Mouse (Mus musculus): Measurements from ENCODE around the gene Gm45808.
"Not testable (repeated sequence)": the region's sequence is repeated elsewhere in the genome, so short reads cannot be mapped to it uniquely, and the experiment has no call there.

Gm45808 gene

DNA sequence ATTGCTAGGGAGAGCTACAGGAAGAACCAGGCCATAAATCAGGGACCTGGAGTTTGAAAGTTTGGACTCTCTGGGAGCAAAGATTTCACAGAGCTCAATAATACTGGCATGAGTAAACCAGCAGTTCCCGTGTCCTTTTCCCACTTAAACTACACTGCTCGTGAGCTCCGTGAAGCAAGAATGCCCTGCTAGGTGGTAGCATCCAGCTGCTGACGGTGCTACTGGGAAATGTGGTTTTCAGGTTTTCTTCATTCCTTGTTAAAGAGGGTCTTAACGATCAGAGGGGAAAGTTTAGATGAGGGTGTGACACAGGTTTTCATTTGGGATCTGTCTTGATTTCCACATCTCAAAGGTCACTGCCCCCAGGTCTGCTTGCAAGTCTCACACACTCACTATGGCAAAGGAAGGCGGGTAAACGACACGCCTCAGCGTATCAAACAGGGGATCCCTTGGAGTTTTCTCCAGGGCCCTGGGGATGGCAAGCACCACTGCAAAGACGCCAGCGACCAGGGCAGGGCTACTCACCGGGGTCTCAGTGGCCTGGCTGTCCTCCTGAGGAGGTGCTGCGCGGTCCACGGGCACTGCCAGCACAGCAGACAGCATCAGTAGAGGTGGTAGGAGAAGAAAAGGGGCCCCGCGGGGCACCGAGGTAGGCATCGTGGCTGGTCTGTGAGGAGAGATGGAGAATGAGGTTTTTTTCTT is 22.7 kb upstream of the Gm45808 start:
- no peak for DNase-seq (ENCODE audit: low read depth, low spot score)

DNA sequence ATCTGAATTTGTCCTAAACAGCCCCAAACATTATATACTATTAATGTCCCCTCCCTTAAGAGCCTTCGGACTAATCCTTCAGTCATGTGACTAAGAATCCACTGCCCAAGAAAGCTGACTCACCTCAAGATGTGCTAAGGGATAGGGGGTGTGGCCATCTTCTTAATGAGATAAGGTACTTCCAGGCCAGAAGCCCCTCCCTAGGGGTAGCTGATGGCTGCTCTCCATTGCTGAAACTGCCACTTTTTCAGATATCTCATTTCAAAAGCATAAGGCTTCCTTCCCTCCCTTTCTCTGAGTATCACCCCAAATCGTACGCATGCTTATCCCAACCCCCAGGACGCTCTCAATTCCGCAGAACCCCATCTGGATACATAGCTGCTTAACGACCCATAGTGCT is 21.9 kb upstream of the Gm45808 start:
- DNase-seq (ENCODE audit: low read depth, low spot score): no peak

DNA sequence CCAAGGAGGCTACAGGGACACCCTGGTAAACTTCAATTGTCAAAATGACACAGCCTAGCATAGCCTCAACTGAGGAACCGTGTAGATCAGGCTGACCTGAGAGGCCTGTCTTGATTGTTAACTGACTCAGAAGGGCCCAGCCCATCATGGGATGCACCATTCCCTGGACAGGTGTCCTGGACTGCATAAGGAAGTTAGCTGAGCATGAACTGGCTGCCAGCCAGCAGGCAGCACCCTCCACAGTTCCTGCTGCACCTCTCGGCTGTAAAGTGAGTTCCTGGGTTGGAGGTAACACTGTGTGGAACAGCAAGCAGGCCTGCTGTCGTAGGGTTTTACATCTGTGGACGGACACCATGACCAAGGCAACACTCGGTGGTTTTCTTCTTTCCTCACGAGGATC is 21.0 kb upstream of the Gm45808 start:
- no peak for DNase-seq (ENCODE audit: low read depth, low spot score)

DNA sequence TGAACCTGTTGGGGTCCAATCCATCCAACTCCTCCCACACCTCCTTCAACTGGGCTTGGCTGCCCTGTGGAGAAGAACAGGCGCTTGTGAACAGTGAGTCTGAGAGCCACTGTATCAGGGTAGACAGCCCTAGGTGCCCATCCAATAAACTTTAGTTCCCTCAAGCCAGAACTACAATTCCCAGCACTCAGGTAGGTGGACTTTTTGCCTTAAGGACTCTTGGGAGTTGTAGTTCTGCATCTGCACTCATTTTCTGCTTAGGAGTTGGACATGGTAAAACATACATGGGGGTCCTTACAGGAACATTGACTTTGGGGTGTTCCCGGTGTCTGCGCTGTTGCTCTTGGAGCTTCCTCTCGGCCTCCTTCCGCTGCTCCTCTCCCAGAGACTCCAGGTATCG is 11.8 kb upstream of the Gm45808 start:
- DNase-seq (ENCODE audit: low read depth, low spot score): no peak

DNA sequence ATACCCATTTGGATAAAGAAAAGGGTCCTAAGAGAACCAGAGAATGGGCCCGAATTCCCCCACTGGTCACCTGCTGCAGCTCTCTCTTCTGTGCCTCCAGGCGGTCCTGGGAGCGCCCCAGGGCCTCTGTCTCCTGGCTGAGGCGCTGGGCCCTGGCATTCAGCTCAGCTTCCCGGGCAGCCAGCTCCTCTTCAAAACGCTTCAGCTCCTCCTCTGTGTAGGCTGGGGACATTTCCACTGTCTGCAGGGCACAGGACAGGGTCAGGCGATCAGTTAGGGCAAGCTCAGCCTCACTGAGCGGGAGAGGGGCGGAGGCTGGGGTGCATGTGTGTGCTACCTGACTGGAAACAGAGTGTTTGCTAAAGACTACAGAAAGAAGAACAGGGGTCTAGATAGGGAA is 7.9 kb upstream of the Gm45808 start:
- DNase-seq (ENCODE audit: low read depth, low spot score): no peak

DNA sequence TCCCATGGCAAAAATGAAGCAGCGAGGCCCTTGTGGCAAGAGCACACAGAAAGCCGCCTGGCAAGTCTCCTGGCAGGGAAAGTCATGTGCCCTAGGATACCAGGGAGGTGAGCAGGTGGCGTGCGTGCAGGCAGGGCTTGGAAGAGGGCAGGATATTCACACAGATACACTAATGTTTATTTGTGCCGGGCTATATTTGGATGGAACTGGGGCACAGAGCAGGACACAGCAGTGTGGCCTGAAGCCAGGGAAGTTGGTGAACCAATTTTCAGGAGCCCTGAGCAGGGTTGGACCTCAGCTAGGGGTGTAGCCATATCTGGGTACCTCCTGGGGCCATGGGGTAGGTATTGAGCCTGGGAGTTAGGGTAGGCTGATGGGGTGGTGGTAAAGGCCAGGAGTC is 6.3 kb upstream of the Gm45808 start:
- no peak for DNase-seq (ENCODE audit: low read depth, low spot score)

DNA sequence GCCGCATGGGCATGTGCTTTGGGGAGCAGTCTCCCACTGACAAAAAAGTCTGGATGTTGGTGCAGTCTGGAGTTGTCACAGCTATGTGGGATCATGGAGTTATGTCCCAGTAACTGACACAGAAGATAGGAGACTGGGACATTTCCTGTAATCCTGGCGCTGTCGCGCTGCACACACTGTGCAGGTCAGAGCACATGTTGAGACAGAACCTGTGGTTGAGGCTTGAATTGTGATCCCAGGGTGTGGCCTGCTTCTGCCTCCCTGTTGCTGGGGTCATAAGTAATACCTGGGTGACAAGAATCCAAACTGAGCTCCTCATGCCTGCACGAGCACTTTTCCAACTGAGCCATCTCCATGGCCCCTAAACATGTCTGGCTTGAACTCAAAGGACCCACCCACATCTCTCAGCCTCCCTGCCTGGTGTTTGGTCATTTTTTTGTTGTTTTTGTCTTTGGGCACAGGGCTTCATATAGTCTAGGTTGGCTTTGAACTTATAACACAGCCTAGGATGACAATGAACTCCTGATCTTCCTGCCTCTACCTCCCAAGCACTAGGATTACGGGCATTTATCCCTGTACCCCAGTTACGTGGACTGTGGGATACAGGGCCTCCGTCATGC is 5.7 kb upstream of the Gm45808 start:
- DNase-seq (ENCODE audit: low read depth, low spot score): no peak

DNA sequence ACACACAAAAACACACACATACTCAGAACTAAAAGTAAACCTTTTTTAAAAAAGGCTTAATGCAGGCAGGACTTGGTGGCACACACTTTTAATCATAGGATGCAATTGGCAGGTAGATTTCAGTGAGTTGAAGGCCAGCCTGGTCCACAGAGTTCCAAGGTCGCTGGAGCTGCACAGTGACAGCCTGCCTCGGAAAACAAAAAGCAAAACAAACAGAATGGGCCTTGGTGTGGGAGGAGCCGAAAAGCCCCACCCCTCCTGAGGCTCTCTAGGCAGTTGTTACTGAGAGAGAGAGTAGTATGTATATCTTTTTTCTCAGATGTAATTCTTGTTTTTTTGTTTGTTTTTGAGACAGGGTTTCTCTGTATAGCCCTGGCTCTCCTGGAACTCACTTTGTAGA is 4.7 kb upstream of the Gm45808 start:
- no peak for DNase-seq (ENCODE audit: low read depth, low spot score)

DNA sequence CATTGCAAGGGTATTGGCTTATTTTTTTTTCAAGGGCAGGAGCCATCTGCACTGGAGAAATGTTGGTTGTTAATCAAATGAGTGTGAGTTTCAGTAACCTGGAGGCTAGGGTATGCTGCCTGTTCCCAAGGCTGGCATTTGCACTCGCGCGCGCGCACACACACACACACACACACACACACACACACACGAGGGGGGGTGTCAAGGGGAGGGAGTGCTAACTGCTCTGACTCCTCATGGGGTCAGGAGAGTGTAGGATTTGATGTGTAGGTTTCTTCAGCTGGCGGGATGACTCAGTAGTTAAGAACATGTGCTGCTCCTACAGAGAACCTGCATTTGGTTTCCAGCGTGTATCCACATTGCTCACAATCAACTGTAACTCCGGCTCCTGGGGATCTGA is 4.2 kb upstream of the Gm45808 start:
- no peak for DNase-seq (ENCODE audit: low read depth, low spot score)

DNA sequence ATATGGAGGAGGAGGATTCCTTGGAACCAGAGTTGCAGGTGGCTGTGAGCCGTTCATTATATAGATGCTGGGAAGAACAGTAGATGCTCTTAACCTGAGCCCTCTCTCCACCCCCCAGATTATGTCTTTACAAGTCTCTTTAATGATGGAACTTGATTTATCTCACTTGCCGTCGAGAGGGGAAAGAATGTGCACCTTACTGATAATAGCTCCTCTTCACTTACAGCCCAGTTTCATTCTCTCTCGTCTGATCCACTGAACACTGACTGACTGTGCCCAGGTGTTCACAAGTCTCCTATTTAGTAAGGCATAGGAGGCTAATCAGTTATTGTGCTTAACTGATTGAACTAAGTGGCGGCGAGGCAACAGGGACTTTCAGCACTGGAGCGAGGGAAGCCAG is 3.0 kb upstream of the Gm45808 start:
- no peak for DNase-seq (ENCODE audit: low read depth, low spot score)

DNA sequence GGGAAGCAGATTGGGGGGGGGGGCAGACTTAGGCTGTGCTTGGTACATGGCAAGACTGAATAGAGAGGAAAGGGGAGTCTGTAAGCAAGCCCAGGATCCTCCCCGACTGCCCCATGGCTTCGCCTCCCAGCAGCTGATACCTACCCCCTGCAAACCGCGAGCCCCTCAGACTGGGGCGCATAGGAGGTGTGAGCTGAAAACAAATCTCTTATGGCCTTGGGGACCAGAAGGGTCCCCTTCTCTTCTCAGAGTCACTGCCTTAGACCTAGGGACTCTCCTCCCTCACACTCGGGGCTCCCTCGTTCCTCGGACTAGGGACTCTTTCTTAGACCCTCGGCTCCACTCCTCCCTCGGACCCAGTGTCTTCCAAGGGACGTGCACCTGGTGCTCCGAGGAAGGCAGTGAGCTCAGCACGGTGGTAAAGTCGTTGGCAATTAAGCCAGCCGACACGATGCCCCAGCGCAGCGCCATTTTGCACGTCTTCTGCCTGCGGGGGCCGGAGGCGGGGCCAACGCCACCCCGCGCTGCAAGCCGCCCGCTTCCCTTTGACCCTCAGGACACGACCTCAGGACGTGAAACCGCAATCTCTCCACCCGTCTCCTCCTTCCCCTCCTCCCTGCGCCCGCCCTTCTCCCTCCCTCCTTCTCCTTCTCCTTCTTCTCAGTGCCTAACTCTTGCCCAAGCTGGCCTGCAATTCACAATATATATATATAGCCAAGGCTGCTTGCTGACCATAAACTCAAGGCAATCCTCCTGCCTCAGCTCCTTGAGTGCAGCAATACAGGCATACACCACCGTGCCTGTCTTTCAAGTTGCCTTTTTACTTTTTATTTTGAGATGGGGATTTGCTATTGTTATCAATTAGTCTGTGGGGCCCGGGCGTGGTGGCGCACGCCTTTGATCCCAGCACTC is 1.9 kb upstream of the Gm45808 start, which contains the start of gene Dhdh:
Gene Dhdh (minus strand): TSS at position 513 of the 912 bp plus-strand sequence.
- peak; percentile 64 for DNase-seq (ENCODE audit: low read depth, low spot score)

DNA sequence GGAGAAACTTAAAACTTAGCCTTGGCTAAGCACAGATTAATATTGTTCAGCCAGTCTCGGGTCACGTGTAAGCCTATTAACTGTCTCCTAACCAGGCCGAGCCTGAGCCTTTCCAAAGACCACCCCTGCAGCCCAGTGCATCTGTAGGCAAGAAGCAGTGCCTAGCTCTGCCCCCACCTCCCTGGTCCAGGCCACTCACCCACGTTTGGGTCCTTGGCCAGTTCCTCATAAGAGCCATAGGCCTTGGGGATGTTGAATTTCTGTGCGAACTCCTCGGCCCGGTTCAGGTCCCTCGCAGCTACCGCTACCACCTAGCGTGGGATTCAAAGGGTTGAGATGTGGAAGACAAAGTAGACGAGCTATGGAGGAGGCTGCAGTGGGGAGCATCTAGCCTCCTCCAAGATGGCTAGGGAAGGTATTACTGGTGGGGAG is 1.3 kb upstream of the Gm45808 start:
- DNase-seq (ENCODE audit: low read depth, low spot score): no peak

DNA sequence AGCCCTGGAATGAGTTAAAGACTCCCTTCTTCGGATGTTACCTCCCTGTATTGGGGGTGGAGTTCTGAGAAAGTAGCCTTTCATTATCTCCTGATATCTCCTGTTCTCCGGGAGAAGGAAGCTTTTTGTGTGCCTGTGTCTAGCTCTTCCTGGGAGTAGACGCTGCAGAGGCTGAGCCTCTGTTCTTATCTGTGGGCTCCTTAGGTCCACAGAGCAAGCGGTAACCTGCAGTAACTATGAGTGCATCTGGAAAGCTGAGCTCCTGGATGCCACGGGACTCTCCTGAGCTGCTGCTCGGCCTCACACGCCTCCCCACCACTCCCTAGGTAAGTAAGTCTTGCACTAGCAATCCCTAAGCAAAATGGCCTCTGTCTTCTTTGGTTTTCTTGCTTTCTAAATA is 453 bp downstream of the Gm45808 start:
- DNase-seq (ENCODE audit: low read depth, low spot score): no peak

DNA sequence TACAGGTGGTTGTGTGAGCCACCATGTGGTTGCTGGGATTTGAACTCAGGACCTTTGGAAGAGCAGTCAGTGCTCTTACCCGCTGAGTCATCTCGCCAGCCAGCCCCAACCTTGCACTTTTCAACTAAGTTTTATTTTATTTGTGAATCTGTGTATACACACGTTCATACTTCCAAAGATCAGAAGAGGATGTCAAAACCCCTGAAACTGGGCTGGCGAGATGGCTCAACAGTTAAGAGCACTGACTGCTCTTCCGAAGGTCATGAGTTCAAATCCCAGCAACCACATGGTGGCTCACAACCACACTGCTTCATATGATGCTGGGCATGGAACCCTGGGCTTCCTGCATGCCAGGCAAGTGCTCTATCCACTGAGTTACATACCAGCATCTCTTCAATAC is 1.6 kb downstream of the Gm45808 start:
- DNase-seq (ENCODE audit: low read depth, low spot score): not testable (repeated sequence)

DNA sequence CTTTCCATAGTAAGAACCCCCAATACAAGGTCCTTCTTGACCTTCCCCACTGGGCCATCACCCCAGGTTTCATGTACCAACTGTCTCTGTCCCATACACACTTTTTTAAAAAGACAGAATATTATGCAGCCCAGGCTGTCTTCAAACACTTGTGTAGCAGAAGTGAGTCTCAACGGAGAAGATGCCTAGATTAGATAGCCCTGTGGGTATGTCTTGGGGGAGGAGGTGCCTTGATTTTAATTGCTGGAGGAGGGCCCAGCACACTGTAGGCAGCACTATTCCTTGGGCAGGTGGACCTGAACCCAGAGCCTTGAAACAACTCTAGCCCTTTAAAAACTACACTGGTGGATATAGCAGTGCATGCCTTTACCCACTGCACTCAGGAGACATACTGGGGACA is 4.4 kb downstream of the Gm45808 start:
- no peak for DNase-seq (ENCODE audit: low read depth, low spot score)

DNA sequence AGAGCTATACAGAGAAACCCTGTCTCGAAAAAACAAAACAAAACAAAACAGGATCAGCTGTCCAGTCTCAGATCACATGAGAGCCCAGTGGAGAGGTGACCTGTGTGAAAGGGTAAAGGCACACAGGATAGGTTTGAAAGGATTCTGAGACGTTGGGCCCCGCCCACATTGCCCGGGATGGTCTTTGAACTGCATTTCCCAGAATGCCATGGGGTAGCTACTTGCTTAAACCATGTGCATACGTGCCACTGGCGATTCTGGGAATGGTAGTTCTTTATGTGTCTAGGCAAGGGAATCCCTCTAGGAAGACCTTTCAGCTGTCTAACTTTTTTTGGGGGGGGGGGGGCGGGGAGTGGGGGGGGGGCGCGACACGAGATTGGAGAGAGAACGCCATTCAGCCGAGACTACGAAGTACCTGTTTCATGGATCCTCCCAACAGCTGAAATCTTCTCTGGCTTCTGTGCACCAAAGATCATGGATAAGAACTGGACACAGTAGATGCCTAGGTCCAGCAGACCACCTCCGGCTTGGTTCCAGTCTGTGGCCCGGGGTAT is 5.2 kb downstream of the Gm45808 start, which contains the start of gene Tulp2:
Gene Tulp2 (plus strand): TSS at position 504 of the 554 bp plus-strand sequence.
- DNase-seq (ENCODE audit: low read depth, low spot score): peak; percentile 90

DNA sequence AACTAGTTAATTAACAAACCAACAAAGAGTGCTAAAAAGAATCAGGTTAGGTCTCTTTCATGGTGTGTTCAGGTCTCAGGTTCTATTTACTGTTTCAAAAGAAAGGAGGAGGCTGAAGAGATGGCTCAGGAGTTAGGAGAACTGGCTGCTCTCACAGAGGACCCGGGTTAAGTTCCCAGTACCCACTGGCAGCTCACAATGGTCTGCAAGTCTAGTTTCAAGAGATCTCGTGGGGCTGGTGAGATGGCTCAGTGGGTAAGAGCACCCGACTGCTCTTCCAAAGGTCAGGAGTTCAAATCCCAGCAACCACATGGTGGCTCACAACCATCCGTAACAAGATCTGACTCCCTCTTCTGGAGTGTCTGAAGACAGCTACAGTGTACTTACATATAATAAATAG is 6.3 kb downstream of the Gm45808 start:
- not testable (repeated sequence) for DNase-seq (ENCODE audit: low read depth, low spot score)

DNA sequence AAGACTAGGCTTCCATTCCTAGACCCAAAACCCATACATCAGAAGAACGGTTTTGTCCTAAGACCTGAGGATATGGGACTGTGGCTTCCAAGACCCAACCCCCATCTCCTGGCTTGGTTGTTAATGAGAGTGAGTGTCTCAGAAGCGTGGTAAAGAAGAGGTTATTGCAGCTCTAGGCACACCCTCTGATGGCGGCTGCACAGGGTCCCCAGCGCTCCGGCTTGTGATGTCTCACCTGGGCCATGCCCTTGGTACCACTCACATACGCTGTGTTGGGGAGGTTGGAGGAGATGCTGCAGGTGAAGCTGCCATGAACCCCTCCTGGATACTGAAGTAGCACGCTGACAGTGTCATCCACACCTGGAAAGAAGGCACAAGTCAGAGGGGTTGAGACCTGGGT is 7.8 kb downstream of the Gm45808 start:
- DNase-seq (ENCODE audit: low read depth, low spot score): no peak

DNA sequence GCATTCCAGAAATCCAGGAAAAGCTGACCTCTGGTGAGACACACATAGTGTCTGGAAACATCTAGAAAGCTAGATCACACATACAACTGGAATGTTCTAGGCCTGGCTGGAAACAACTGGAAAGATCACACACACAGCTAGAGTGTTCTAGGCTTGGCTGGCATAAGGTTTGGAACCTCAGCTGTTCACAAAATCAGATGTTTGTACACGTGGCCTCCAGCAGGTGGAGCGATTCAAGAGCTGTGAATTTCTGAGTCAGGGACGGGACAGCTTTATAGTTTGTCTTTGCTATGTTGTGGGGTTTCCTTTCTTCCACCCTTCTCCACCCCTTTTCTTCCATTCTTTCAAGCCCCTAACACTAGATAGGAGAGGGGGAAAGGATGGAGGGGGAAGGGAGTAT is 9.6 kb downstream of the Gm45808 start:
- peak; percentile 77 for DNase-seq (ENCODE audit: low read depth, low spot score)

DNA sequence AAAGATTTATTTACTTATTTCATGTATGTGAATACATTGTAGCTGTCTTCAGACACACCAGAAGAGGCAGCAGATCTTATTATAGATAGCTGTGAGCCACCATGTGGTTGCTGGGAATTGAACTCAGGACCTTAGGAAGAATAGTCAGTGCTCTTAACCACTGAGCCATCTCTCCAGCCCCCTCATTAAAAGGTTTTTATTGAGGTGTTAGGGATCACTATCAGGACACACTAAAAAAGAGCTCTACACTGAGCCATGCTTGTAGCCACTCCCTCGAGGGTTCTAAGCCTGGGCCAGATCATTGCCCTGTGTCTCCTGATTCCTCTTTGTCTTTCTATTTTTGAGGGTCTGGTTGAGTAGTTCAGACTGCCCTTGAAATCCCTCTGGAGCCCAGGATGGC is 10.2 kb downstream of the Gm45808 start:
- DNase-seq (ENCODE audit: low read depth, low spot score): no peak

DNA sequence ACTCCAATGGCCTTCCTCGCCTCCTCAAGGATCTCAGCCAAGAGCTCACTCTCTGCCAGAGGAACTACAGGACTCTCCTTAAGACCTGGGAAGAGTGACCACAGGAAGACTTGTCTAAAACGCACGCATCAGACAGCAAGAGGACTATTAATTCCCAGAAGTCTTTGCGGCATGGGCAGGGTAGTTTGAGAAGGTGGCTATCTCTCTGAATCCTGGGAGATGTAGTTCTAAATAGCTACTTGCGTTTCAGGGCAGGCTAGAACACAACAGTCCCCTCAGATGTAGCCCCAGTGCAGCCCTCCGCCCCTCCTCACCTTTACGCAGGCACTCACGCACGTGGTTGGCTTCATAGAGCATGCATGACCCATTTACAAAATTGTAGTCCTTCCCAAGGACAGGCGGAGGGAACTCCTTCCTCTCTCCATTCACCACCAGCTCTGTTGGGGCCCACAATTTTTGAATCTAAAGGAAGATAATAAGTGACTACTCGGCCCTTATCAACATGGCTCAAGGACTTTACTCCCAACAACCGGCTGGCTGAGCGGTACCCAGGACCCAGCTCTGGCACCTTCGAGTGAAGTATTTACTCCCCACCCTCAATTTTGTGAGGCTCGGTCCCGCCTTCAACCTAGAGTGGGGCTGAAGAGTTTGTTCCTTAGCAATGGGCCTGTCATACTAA is 11.2 kb downstream of the Gm45808 start:
- DNase-seq (ENCODE audit: low read depth, low spot score): peak; percentile 83
